Mouse (Mus musculus): ENCODE results near the gene Dhx57. TPM values are rescaled to one million over a fixed set of nuclear protein-coding genes. Genes with fewer than 3 reads are reported as not detected.
"Not testable (repeated sequence)": the region's sequence is repeated elsewhere in the genome, so short reads cannot be mapped to it uniquely, and the experiment has no call there.

The Dhx57 gene
- polyA plus RNA-seq, 1 experiment from 2014 or later = 3.4 TPM

DNA sequence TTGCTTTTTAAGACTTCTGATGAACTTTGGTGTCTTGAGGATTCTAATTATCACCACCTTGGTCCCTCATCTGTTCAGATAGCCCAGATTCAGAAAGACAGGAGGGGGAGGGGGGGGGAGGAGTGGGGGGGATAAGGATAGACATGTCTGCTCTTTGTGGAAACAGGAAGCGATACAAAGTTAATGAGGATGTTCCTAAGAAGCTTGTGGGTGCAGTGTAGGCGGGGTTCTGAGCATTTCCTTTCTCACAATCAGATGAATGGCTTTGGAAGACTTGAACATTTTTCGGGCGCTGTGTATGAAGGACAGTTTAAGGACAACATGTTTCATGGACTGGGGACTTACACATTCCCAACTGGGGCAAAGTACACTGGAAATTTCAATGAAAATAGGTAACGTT is 5.0 kb upstream of the Dhx57 start:
- WGBS (ENCODE audit: insufficient replicate concordance) = 65% methylated on average over 5 of the region's 5 CpGs
- no peaks in the 10 kb centered on the region for H3K36me3 ChIP-seq

DNA sequence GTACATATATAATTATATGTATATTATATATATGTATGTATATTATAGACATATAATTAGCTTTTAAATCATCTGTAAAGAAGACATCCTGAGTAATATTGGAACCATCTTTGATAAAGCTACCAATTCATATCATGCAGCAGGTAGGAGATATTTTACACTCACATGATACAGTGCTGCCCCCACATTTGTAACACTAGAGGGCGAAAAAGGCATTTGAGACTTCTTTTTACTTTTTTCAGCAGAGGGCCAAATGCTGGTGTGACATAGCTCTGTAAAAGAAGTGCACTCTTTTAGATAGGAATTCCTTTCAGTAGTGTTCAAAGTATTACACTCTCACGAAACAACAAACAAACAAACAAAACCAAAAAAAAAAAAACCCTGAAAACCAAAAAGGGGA is 872 bp upstream of the Dhx57 start:
- no peak for ATAC-seq (ENCODE audit: low read depth)

More for the DNA sequence above, 5.0 kb upstream of the Dhx57 start:
- Histone ChIP-seq H3K27me3 (no peaks in the 10 kb centered on the region), H3K9ac (no peak overlapping the region), H3K4me1 (replicated peaks) (no peaks in the 10 kb centered on the region), H3K4me2 (no peak overlapping the region), H3K9me3 (replicated peaks) (no peaks in the 10 kb centered on the region), H3K4me3 (replicated peaks) (no peak overlapping the region), H3K27ac (no peak overlapping the region)
- DNase-seq (no peak), ATAC-seq (ENCODE audit: low read depth) (no peak)

DNA sequence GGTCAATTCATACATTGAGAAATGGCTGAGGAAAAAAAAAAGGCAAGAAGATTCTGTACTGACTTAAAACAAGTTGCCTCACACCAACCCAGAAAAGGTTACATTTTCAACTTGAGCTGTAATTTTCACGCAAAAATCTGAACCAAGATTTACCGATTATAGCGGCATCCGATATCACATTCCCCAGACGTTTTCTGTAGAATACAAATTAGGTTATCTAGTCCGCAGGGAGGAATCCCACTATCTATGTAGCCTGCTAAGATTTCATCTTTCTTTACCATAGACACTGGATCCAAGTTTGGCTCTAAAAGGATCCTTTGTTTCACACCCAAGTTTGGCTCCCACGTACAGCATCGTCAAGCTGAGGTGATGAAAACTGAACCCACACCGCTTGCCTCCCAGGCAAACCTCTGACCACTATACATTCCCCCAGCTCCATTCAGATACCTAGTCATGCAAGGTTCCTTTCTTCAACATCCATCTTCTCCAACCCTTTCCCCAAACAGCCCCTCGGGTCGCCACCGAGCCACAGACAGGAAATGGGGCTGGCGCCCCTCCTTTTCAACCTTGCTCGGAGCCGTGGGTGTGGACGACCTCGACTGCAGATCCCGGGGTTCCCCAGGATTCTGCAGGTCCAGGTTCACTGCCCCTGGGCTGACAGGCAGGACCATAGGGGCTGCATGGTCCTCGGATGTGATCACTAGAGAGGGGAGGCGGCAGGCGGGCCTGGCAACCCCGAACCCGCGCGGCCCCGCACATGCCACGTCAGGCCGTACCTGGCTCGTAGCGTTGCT is 799 bp downstream of the Dhx57 start:
- Histone ChIP-seq H3K9ac (peak overlapping the region; percentile 84), H3K36me3 (no peaks in the 10 kb centered on the region), H3K4me1 (replicated peaks) (peaks cover 19% of the 10 kb centered on the region), H3K9me3 (replicated peaks) (no peaks in the 10 kb centered on the region), H3K27ac (peak overlapping the region; percentile 62), H3K4me2 (peak overlapping the region; percentile 84), H3K4me3 (replicated peaks) (peak overlapping the region; percentile 82), H3K27me3 (no peaks in the 10 kb centered on the region)
- WGBS (ENCODE audit: insufficient replicate concordance) = 1% methylated on average over 30 of the region's 30 CpGs
- DNase-seq (no peak), ATAC-seq (ENCODE audit: low read depth) (no peak; the same call in 1 of the 2 replicates)

More for the DNA sequence above, 872 bp upstream of the Dhx57 start:
- no peaks in the 10 kb centered on the region for H3K36me3 ChIP-seq
- H3K9ac ChIP-seq = no peak overlapping the region
- no peak overlapping the region for H3K4me3 ChIP-seq (replicated peaks)
- H3K4me1 ChIP-seq (replicated peaks) = peaks cover 19% of the 10 kb centered on the region
- no peak overlapping the region for H3K4me2 ChIP-seq
- 21% methylated on average over 2 of the region's 2 CpGs for WGBS (ENCODE audit: insufficient replicate concordance)
- H3K27me3 ChIP-seq = no peaks in the 10 kb centered on the region
- no peak overlapping the region for H3K27ac ChIP-seq
- H3K9me3 ChIP-seq (replicated peaks) = no peaks in the 10 kb centered on the region
- peak; percentile 14 for DNase-seq

DNA sequence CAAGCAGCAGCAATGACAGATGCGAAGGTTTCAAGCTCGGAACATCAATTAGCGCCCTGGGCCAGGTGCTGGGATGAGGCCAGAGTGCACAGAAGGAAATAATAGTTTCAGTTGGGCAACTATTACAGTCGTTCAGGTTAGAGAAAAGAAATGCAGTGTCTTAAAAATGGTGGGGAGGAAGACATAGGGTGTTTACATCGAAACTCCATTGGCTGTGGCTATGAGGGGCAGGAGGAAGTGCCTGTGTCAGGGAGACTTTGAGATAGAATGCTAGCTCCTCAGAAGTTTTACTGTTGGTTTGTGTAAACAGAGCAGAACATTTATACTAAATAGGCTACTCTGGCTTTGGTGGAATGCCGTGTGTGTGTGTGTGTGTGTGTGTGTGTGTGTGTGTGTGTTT is 2.3 kb downstream of the Dhx57 start:
- Histone ChIP-seq H3K27ac (no peak overlapping the region), H3K27me3 (no peaks in the 10 kb centered on the region), H3K4me3 (replicated peaks) (no peak overlapping the region), H3K9ac (no peak overlapping the region), H3K36me3 (no peaks in the 10 kb centered on the region), H3K9me3 (replicated peaks) (no peaks in the 10 kb centered on the region), H3K4me1 (replicated peaks) (peaks cover 19% of the 10 kb centered on the region), H3K4me2 (no peak overlapping the region)
- DNase-seq (no peak), ATAC-seq (ENCODE audit: low read depth) (no peak)
- 62% methylated on average over 6 of the region's 6 CpGs for WGBS (ENCODE audit: insufficient replicate concordance)

DNA sequence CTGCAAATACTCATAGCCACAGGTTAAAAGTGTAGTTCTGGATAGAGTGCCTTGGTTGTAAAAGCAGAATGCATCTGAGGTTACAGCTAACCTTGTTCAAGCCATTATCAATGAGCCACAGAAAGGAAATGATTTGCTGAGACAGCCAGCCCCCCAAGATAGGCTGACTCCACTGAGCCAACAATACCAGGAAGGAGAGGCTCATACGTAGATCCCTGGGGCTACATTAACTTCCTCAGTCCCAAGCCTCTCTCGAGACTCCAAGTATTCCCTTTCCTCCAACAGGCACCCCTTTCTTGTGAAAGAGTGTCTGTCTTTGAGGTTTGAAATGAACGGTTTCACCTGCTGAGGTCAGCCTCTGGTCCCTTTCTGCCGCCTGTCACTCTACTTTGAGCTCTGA is 5.8 kb downstream of the Dhx57 start:
- Histone ChIP-seq H3K4me3 (replicated peaks) (no peak overlapping the region), H3K9ac (no peak overlapping the region), H3K9me3 (replicated peaks) (no peaks in the 10 kb centered on the region), H3K4me1 (replicated peaks) (peaks cover 17% of the 10 kb centered on the region), H3K4me2 (no peak overlapping the region), H3K36me3 (no peaks in the 10 kb centered on the region), H3K27ac (no peak overlapping the region), H3K27me3 (no peaks in the 10 kb centered on the region)
- DNase-seq (no peak), ATAC-seq (ENCODE audit: low read depth) (no peak)
- 32% methylated on average over 4 of the region's 4 CpGs for WGBS (ENCODE audit: insufficient replicate concordance)

DNA sequence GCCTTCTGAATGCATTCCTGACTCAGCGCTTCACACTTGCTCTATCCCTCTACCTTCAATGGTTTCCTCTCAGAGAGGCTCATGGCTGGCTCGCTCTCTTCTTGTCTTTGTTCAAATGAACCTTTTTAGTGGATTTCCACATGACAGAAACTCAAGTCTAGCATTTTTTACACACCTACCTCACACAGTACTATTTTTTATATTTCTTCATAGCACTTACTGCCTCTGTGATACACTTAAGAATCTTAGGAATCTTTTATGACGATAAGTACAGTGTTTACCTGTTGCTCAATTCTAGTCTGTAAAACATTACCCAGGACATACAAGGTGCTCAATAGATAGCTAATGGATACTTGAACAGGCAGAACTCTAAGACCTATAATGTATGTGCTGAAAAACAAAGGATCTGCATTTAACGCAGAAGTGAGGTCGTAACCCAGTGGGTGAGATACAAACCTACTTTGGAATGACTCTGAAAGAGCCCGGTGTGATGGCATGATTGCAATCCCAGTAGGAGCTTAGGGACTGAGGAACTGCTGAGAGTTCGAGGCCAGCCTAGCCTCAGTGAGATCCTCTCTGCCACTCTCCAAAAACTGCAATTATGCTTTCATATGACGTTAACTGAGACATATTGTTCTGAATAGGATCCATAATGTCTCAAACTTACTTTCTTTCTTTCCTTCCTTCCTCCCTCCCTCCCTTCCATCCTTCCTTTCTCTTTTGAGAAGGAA is 10.8 kb downstream of the Dhx57 start:
- no peak overlapping the region for H3K9ac ChIP-seq
- H3K4me2 ChIP-seq = no peak overlapping the region
- 77% methylated on average over 8 of the region's 8 CpGs for WGBS (ENCODE audit: insufficient replicate concordance)
- no peak overlapping the region for H3K4me3 ChIP-seq (replicated peaks)
- H3K27ac ChIP-seq = no peak overlapping the region
- no peaks in the 10 kb centered on the region for H3K27me3 ChIP-seq
- DNase-seq (no peak), ATAC-seq (ENCODE audit: low read depth) (no peak)
- no peaks in the 10 kb centered on the region for H3K4me1 ChIP-seq (replicated peaks)
- peaks cover 25% of the 10 kb centered on the region for H3K36me3 ChIP-seq
- no peaks in the 10 kb centered on the region for H3K9me3 ChIP-seq (replicated peaks)

DNA sequence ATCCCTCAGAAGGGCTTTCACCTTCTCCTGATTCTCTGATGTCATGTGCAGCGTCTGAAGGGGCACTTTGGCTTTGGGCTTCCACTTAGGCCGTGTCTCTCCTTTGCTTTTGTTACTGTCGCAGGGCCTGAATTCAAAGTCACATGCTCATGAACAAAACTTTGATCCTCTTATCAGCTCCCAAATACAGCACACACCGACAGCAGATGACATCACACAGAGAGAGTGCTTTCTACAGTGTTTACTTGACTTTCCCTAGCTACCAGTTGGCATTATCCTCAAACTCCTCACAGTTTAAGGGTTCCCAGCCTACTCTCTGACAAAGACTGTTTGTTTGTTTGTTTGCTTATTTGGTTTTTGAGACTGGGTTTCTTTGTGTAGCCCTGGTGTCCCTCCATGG is 12.0 kb downstream of the Dhx57 start:
- H3K4me2 ChIP-seq = no peak overlapping the region
- no peaks in the 10 kb centered on the region for H3K4me1 ChIP-seq (replicated peaks)
- DNase-seq (no peak), ATAC-seq (ENCODE audit: low read depth) (no peak)
- no peak overlapping the region for H3K27ac ChIP-seq
- peaks cover 27% of the 10 kb centered on the region for H3K36me3 ChIP-seq
- H3K27me3 ChIP-seq = no peaks in the 10 kb centered on the region
- H3K9ac ChIP-seq = no peak overlapping the region
- no peaks in the 10 kb centered on the region for H3K9me3 ChIP-seq (replicated peaks)
- 68% methylated on average over 4 of the region's 4 CpGs for WGBS (ENCODE audit: insufficient replicate concordance)
- H3K4me3 ChIP-seq (replicated peaks) = no peak overlapping the region

DNA sequence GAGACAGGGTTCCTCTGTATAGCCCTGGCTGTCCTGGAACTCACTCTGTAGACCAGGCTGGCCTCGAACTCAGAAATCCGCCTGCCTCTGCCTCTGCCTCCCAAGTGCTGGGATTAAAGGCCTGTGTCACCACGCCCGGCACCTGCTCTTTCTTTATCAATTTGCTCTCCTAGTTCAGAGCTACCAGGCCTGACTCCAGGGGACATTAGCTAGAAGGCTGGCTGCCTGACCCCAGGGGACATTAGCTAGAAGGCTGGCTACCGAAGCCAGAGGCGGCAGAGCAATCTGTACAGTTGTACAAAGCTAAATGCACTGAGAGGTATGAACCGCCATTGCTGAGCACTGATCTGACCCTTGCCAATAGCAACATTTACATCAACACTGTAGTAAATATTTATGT is 19.7 kb downstream of the Dhx57 start:
- not testable (repeated sequence) for H3K4me3 ChIP-seq (replicated peaks); H3K9ac ChIP-seq; H3K9me3 ChIP-seq (replicated peaks); H3K27ac ChIP-seq; ATAC-seq (ENCODE audit: low read depth); H3K27me3 ChIP-seq; DNase-seq; H3K4me1 ChIP-seq (replicated peaks); H3K4me2 ChIP-seq
- H3K36me3 ChIP-seq = peaks cover 59% of the 10 kb centered on the region
- 80% methylated on average over 7 of the region's 7 CpGs for WGBS (ENCODE audit: insufficient replicate concordance)

DNA sequence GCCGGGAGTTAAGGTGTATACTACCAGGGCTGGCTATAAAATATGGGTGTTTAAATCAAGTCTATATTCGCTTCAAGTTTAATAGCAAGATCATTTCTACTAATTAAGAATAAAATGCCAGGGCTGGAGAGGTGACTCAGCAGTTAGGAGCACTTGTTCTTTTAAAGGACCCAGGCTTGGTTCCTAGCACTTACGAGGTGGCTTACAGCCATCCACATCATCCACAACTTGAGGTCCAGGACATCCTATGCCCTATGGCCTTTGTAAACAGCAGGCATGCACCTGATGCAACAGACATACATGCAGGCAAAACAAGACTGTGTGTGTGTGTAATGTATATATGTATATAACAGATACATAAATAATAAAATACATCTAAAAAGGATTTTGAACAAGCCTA is 22.1 kb downstream of the Dhx57 start:
- DNase-seq (no peak), ATAC-seq (ENCODE audit: low read depth) (no peak)
- peaks cover 62% of the 10 kb centered on the region for H3K36me3 ChIP-seq
- no peak overlapping the region for H3K4me3 ChIP-seq (replicated peaks)
- no peaks in the 10 kb centered on the region for H3K9me3 ChIP-seq (replicated peaks)
- H3K27me3 ChIP-seq = no peaks in the 10 kb centered on the region
- no peak overlapping the region for H3K27ac ChIP-seq
- no peaks in the 10 kb centered on the region for H3K4me1 ChIP-seq (replicated peaks)
- no peak overlapping the region for H3K4me2 ChIP-seq
- H3K9ac ChIP-seq = no peak overlapping the region
- 77% methylated on average over 3 of the region's 3 CpGs for WGBS (ENCODE audit: insufficient replicate concordance)

DNA sequence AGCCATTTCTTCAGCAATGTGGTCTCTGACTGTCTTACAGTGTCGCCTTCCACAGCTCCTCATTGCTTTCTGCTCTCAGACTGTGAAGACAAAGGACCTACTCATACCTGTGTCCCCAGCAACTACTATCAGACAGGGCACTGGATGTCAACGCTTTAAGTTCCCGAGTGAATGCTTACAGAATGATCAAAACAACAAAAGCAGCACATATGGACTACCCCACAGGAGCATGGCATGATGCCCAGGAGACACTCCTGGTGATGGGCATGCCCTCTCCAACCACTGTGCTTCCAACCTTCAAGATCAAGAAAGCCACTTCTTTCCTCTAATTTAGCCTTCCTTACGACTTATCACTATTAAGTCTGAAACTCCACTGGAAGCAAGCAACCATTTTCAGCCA is 23.2 kb downstream of the Dhx57 start:
- WGBS (ENCODE audit: insufficient replicate concordance) = 84% methylated on average over 4 of the region's 4 CpGs

DNA sequence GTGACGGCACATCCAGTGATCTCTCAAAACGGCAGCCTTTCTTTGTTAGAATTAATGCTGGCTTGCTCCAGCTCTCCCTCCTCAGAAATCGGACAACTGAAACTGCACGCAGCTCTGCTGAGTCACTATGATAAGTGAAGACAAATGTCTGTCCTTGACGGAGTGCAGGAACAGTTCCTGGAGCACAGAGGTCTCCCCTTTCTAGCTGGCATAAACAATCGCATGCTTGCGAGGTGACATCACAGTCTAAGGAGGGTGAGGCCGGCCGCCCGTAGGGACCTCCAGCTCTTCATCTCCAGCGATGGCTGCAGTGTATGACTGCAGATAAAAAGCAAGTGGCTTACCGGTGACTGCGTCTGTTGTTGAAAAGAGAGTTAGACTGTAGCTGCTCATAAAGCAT is 35.1 kb downstream of the Dhx57 start:
- Histone ChIP-seq H3K4me3 (replicated peaks) (no peak overlapping the region), H3K9me3 (replicated peaks) (no peaks in the 10 kb centered on the region), H3K36me3 (peaks cover 71% of the 10 kb centered on the region), H3K27ac (no peak overlapping the region), H3K4me1 (replicated peaks) (peaks cover 7% of the 10 kb centered on the region), H3K27me3 (no peaks in the 10 kb centered on the region), H3K9ac (no peak overlapping the region), H3K4me2 (0 out of 2 replicates have a peak overlapping the region, but pooled peaks have one; percentile 3)
- 46% methylated on average over 13 of the region's 13 CpGs for WGBS (ENCODE audit: insufficient replicate concordance)
- ATAC-seq (ENCODE audit: low read depth) (peak; percentile 67), DNase-seq (peak; percentile 9)

More for the DNA sequence above, 23.2 kb downstream of the Dhx57 start:
- Histone ChIP-seq H3K4me1 (replicated peaks) (no peaks in the 10 kb centered on the region), H3K9ac (no peak overlapping the region), H3K27me3 (no peaks in the 10 kb centered on the region), H3K4me2 (no peak overlapping the region), H3K9me3 (replicated peaks) (no peaks in the 10 kb centered on the region), H3K36me3 (peaks cover 57% of the 10 kb centered on the region), H3K27ac (no peak overlapping the region), H3K4me3 (replicated peaks) (no peak overlapping the region)
- DNase-seq (no peak), ATAC-seq (ENCODE audit: low read depth) (no peak)
